ENCODE assay signal across 8 mouse cellular contexts in the genomic region with DNA sequence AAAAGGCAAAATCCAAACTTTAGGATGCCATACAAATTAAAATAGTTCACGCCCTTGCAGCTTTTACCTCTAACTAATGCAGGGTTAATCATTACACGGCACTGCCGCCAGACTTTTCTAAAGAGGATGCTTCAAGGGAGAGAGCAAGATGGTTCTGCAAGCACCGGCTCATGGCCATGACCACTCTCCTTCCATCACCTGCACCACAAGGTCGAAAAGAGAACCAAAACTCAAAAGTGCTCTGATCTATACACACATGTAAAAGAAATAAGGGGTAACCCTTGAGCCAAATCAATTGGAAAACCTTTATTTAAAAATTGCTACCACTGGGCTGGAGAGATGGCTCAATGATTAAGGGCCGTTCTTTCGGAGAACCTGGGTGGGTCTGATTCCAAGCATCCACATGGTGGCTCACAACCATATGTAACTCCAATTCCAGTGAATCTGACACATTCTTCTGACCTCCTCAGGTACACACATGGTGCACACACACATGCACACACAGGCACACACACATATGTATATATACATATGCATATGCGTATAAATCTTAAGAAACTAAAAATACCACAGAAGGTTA. TPM values are rescaled to one million over a fixed set of nuclear protein-coding genes. Genes with fewer than 3 reads are reported as not detected.
A peak's percentile ranks its signal among the peaks of the same experiment; 100 is the strongest.
DNase-seq lines count a peak whose midpoint lies in the region; ATAC-seq and TF ChIP-seq lines count a peak whose summit lies in the region.

No protein-coding gene starts in this region.

- peaks cover 19% of the 10 kb centered on the region for H3K4me1 ChIP-seq in forebrain, embryonic 13.5 days
- peaks cover 28% of the 10 kb centered on the region for H3K4me1 ChIP-seq in forebrain, embryonic 10.5 days
- H3K4me1 ChIP-seq in megakaryocyte, embryonic 14.5 days = peaks cover 44% of the 10 kb centered on the region
- H3K4me1 ChIP-seq in liver, embryonic 14.5 days (replicated peaks; ENCODE audit: control insufficient read depth in 2 of 2, insufficient read depth in 2 of 2, low read length in 1 of 2) = peaks cover 14 to 21% of the 10 kb centered on the region in 2 experiments

- H3K27me3 ChIP-seq in forebrain, embryonic 13.5 days = no peaks in the 10 kb centered on the region
- no peaks in the 10 kb centered on the region for H3K27me3 ChIP-seq in forebrain, embryonic 10.5 days (ENCODE audit: poor library complexity, severe bottlenecking)
- H3K27me3 ChIP-seq in megakaryocyte, embryonic 14.5 days (replicated peaks) = no peaks in the 10 kb centered on the region
- no peaks in the 10 kb centered on the region for H3K27me3 ChIP-seq in liver, embryonic 14.5 days (ENCODE audit: control insufficient read depth, insufficient read depth, low read length)

- H3K4me2 ChIP-seq in forebrain, embryonic 13.5 days = peak overlapping the region; percentile 94
- H3K4me2 ChIP-seq in liver, embryonic 14.5 days (ENCODE audit: low read depth) = peak overlapping the region; percentile 91

- no peak for TF ChIP-seq CTCF in liver, embryonic 14.5 days (IDR thresholded peaks at IDR 0.05; ENCODE audit: low read depth)

- no peak for DNase-seq in forebrain, embryonic 10.5 days (ENCODE audit: extremely low spot score, low spot score)
- no peak for DNase-seq in liver, embryonic 14.5 days (ENCODE audit: low read depth in 3 of 3, low spot score in 3 of 3)
- no peak for DNase-seq in gastrocnemius, adult 8-10 months (ENCODE audit: low spot score in 2 of 2)
- DNase-seq in gastrocnemius, postnatal 14 days = no peak

- ATAC-seq in forebrain, embryonic 13.5 days = no peak
- no peak for ATAC-seq in megakaryocyte, adult 5-6 weeks (ENCODE audit: poor library complexity, severe bottlenecking)
- ATAC-seq in liver, embryonic 14.5 days (ENCODE audit: insufficient read depth) = no peak
- no peak for ATAC-seq in megakaryocyte progenitor cell, adult 5-6 weeks (replicated peaks; ENCODE audit: poor library complexity)

- H3K9ac ChIP-seq in forebrain, embryonic 13.5 days = peak overlapping the region; percentile 9; the same call in 1 of the 2 replicates
- H3K9ac ChIP-seq in liver, embryonic 14.5 days (replicated peaks) = no peak overlapping the region

- no peaks in the 10 kb centered on the region for H3K9me3 ChIP-seq in forebrain, embryonic 13.5 days (replicated peaks)
- no peaks in the 10 kb centered on the region for H3K9me3 ChIP-seq in forebrain, embryonic 10.5 days
- H3K9me3 ChIP-seq in megakaryocyte, embryonic 14.5 days = no peaks in the 10 kb centered on the region
- no peaks in the 10 kb centered on the region for H3K9me3 ChIP-seq in liver, embryonic 14.5 days (ENCODE audit: control insufficient read depth, low read length)

- intact Hi-C loops in gastrocnemius, postnatal 14 days (cut with DNase I; ENCODE audit: low total_unique reads) = loop anchor here (2.0 kb wide), 1 partner anchor 33 kb away; no protein-coding TSS in a partner anchor

- no peak for TF ChIP-seq EP300 in liver, embryonic 14.5 days (IDR thresholded peaks at IDR 0.05; ENCODE audit: low read depth)

- 84% methylated on average over 8 of the region's 8 CpGs for WGBS in forebrain, embryonic 13.5 days
- WGBS in forebrain, embryonic 10.5 days = 84% methylated on average over 8 of the region's 8 CpGs
- 77% methylated on average over 8 of the region's 8 CpGs for WGBS in liver, embryonic 14.5 days (ENCODE audit: insufficient replicate concordance)

- no peaks in the 10 kb centered on the region for H3K36me3 ChIP-seq in forebrain, embryonic 13.5 days (ENCODE audit: poor library complexity, severe bottlenecking)
- no peaks in the 10 kb centered on the region for H3K36me3 ChIP-seq in forebrain, embryonic 10.5 days (replicated peaks)
- peaks cover 6% of the 10 kb centered on the region for H3K36me3 ChIP-seq in megakaryocyte, embryonic 14.5 days (replicated peaks; ENCODE audit: low read length)
- H3K36me3 ChIP-seq in liver, embryonic 14.5 days (replicated peaks; ENCODE audit: control insufficient read depth, insufficient read depth, low read depth) = no peaks in the 10 kb centered on the region

- peak overlapping the region; percentile 76 for H3K4me3 ChIP-seq in forebrain, embryonic 13.5 days
- no peak overlapping the region for H3K4me3 ChIP-seq in forebrain, embryonic 10.5 days
- peak overlapping the region; percentile 77 for H3K4me3 ChIP-seq in megakaryocyte, embryonic 14.5 days (replicated peaks)
- peak overlapping the region in 1 of 2 experiments; percentile 73; a peak in 1 of 4 replicates for H3K4me3 ChIP-seq in liver, embryonic 14.5 days (ENCODE audit: insufficient read depth in 1 of 2, low read depth in 2 of 2, low read length in 2 of 2)

- H3K27ac ChIP-seq in forebrain, embryonic 13.5 days = no peak overlapping the region
- H3K27ac ChIP-seq in forebrain, embryonic 10.5 days = no peak overlapping the region
- no peak overlapping the region for H3K27ac ChIP-seq in liver, embryonic 14.5 days

RNA-seq across cellular contexts. Expression of gene Agtpbp1, which starts 29.3 kb away (rescaled TPM):
- 30.1 and 35.7 TPM in 2 replicates for polyA plus RNA-seq in forebrain, embryonic 13.5 days (2015; fragmentation: Nextera tagmentation; extraction: Ambion mirVana)
- polyA plus RNA-seq in forebrain, embryonic 10.5 days (2016; fragmentation: Nextera tagmentation; extraction: Ambion mirVana) = 12.6 and 13.6 TPM in 2 replicates
- 0.53 TPM in 1 of 2 replicates, not detected in the other for polyA plus RNA-seq in megakaryocyte, embryonic 14.5 days (2012; ENCODE audit: insufficient read depth, low replicate concordance)
- total RNA-seq in megakaryocyte, adult 5-6 weeks (2015) = 64.5 and 71.4 TPM in 2 replicates
- total RNA-seq in megakaryocyte, adult 5-6 weeks (2017) = 73.0 and 106 TPM in 2 replicates
- 4.8 and 5.3 TPM in 2 replicates for polyA plus RNA-seq in liver, embryonic 14.5 days (2012; rRNA removed)
- 9.6 and 10.3 TPM in 2 replicates for polyA plus RNA-seq in liver, embryonic 14.5 days (2014; fragmentation: Nextera tagmentation; extraction: Ambion mirVana)
- total RNA-seq in megakaryocyte progenitor cell, adult 5-6 weeks (2015) = 44.3 and 45.6 TPM in 2 replicates
- 46.6 and 55.7 TPM in 2 replicates for total RNA-seq in megakaryocyte progenitor cell, adult 5-6 weeks (2017)
- total RNA-seq in gastrocnemius, adult 8-10 months (2022) = 10 to 100 TPM; 77.0 to 85.2 (median 83.0) TPM
- 10 to 100 TPM; 37.4 to 38.7 TPM for total RNA-seq in gastrocnemius, postnatal 14 days (2021)

RNA-seq across cellular contexts. Expression of gene Naa35, which starts 29.4 kb away (rescaled TPM):
- 156 and 179 TPM in 2 replicates for polyA plus RNA-seq in forebrain, embryonic 13.5 days (2015; fragmentation: Nextera tagmentation; extraction: Ambion mirVana)
- polyA plus RNA-seq in forebrain, embryonic 10.5 days (2016; fragmentation: Nextera tagmentation; extraction: Ambion mirVana) = 116 and 117 TPM in 2 replicates
- 4.9 and 10.7 TPM in 2 replicates for polyA plus RNA-seq in megakaryocyte, embryonic 14.5 days (2012; ENCODE audit: insufficient read depth, low replicate concordance)
- 76.1 and 76.4 TPM in 2 replicates for total RNA-seq in megakaryocyte, adult 5-6 weeks (2015)
- 30.4 and 53.1 TPM in 2 replicates for total RNA-seq in megakaryocyte, adult 5-6 weeks (2017)
- polyA plus RNA-seq in liver, embryonic 14.5 days (2012; rRNA removed) = 12.0 and 12.6 TPM in 2 replicates
- polyA plus RNA-seq in liver, embryonic 14.5 days (2014; fragmentation: Nextera tagmentation; extraction: Ambion mirVana) = 23.2 and 27.1 TPM in 2 replicates
- total RNA-seq in megakaryocyte progenitor cell, adult 5-6 weeks (2015) = 59.8 and 66.4 TPM in 2 replicates
- 35.5 and 42.6 TPM in 2 replicates for total RNA-seq in megakaryocyte progenitor cell, adult 5-6 weeks (2017)
- 10 to 100 TPM; 29.0 to 38.6 (median 35.3) TPM for total RNA-seq in gastrocnemius, adult 8-10 months (2022)
- total RNA-seq in gastrocnemius, postnatal 14 days (2021) = 10 to 100 TPM; 25.2 to 26.4 TPM
